Mouse (Mus musculus) hematopoietic stem cell, adult 5-6 weeks (primary cell): Measurements from ENCODE around the gene Pax8. TPM values are rescaled to one million over a fixed set of nuclear protein-coding genes. Genes with fewer than 3 reads are reported as not detected.

Source experiments
- ATAC-seq, 2 experiments: fragments of 125-278 bp in 1 of 2; replicated peaks in 1 of 2; 2 replicates each; pipeline ENCODE4 v1.8.0; 2016 to 2017; ENCODE audit warnings: inconsistent platforms in 2 of 2, mild to moderate bottlenecking in 2 of 2, moderate number of reproducible peaks in 2 of 2, low read depth in 1 of 2, moderate TSS enrichment in 1 of 2; ENCODE audit not compliant: low FRiP score in 2 of 2, poor library complexity in 2 of 2, severe bottlenecking in 2 of 2, insufficient read depth in 1 of 2, low TSS enrichment in 1 of 2
- total RNA-seq: library from RNA; stranded (forward); fragments of 172-1452, 232-1000 nt; gene quantifications from 2 replicates; pipeline ENCODE4 v1.2.3, GENCODE M21; 2017

The Pax8 gene
- total RNA-seq, 1 experiment from 2014 or later: not detected

DNA sequence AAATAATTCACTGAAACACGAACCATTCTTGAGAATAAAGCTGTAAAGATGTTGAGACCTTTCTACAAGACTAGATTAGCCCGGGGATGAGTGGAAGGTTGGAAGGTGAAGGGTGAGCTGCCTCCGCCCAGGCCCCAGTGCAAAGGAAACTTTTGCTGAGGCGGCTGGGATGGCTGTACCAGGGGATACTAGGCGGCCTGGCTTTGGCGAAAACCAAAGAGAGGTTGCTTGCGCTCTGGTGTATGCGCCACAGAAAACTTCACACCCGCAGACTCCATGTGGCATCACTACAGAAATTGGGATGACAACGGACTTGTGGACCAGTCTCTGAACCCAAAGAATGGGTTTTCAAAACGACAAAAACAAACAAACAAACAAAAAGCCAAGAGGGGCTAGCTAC lies 2.7 kb downstream of the Pax8 start:
- ATAC-seq: no peak

- ATAC-seq: no peak
These were observed 3.3 kb downstream of the Pax8 start for GRCm38 (mm10) chr2:24472111-24472510.

- ATAC-seq: no peak
These were observed 6.3 kb downstream of the Pax8 start for GRCm38 (mm10) chr2:24469102-24469501.

GRCm38 (mm10) chr2:24468430-24468829 lies 7.0 kb downstream of the Pax8 start:
- ATAC-seq: no peak

DNA sequence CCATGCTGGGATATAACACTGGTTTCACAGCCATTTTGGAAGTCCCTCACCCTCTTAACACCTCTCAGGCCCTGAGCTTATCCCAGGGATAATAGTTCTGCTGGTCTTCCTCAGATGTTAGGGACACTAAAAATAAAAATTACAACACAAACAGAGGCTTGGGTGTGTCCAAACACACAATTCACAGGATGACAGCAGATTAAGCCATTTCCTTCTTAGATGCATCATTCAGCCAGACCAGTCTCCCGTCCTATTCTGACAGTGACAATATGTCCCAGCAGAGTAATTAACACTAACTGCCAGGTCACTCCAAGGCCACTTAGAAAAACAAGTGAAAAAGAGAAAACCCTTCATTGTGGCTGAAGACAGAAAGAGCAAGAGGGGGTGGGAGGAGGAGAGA lies 8.2 kb downstream of the Pax8 start:
- no peak for ATAC-seq

- peak; percentile 56 to 59; a peak in 2 of 4 replicates for ATAC-seq
These were observed 14.6 kb downstream of the Pax8 start for GRCm38 (mm10) chr2:24460808-24461127.

- no peak for ATAC-seq
These were observed 15.1 kb downstream of the Pax8 start for GRCm38 (mm10) chr2:24460112-24460807.

- no peak for ATAC-seq
These were observed 18.6 kb downstream of the Pax8 start for GRCm38 (mm10) chr2:24456841-24457240.

GRCm38 (mm10) chr2:24455057-24455855 lies 20.1 kb downstream of the Pax8 start:
- ATAC-seq: no peak

DNA sequence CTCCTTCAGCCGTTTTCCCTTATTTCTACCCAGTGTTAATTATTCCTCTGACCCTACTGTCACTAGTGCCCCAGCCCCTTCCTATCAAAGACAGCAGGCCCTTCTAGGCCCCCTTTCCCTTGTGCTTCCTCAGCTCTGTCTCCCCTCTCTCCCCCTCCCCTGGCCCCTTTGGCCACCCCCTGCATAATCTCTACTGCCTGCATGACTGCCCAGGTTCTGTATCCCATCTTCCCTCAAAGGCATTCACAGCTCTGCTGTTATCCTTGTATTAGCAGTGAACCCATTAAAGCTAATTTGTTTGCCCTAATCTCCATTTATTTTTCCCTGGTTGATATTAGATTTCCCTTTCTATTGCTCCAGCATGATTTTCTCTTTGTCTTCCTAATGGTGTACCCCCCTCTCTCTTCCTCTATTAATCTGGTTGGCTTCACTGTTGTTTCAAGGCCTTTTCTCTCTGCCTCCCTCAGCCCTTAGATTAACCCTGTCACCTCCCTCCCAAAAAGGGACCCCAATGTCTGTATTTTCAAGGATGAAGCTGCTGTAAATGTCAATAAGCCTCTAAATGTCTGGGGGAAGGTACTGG lies 20.9 kb downstream of the Pax8 start:
- ATAC-seq: no peak

DNA sequence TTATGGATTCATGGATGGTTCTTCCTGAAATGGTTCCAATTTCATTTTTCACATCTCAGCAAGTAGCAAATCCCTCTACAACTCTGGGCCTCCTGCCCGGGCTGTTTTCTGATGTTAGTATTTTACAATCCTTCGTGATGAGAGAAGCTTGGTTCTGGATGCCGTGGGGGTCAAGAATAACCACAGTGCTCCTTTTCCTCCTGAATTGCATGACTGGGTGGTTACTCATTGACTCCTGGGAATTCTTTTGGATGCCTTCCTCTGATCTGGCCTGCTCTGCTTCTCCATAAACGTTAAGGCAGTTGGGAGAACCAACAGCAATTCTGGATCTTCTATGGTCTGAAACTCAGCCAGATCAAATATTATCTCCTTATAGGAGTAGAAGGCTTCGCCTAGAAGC lies 22.2 kb downstream of the Pax8 start:
- ATAC-seq: no peak

DNA sequence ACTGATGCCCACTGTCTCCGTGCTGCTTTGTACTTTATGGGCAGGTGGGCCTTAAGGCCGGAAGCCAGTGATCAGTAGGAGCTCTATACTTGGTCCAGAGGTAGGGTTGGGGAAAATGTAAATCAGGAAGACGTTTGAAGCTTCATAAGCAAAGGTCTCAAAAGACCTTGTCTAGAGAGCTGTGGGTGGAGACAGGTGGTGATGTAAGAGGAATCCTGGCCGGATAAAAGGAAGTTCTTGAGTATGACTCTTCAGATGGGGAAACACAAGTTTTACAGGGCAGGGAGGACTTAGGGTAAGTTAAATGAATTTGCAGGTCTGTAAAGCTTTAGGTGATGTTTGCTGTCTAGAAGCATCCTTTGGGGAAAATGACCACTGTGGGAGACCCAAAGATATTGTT lies 26.3 kb downstream of the Pax8 start:
- peak in 1 of 2 experiments; percentile 32; a peak in 1 of 4 replicates for ATAC-seq

DNA sequence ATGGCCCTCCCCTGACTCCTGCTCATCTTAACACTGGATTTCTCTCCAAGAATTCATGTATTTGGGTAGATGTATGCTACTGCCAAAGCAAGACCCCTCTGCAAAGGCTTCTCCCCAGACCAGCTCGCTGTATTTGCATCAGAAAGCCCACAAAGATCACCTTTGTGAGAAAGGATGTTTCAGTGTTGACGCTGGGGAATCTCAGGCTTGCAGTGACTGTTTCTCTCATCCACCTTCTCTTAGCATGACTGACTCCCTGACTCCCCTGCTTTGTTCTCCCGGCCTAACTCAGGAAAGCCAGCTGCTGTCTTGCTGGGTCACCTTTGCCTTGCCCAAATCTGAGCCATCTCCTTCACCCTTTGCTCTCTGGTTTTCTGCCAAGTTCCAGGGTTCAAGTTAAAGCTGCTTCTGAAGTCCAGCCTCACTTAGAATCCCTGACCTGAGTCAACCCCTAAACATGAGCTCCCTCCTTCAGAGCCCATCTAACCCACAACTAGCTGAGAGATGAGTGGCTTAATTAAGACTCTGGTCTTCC lies 32.1 kb downstream of the Pax8 start:
- no peak for ATAC-seq

- no peak for ATAC-seq
These were observed 33.0 kb downstream of the Pax8 start for GRCm38 (mm10) chr2:24442303-24442925.

GRCm38 (mm10) chr2:24441899-24442298 lies 33.5 kb downstream of the Pax8 start:
- no peak for ATAC-seq

DNA sequence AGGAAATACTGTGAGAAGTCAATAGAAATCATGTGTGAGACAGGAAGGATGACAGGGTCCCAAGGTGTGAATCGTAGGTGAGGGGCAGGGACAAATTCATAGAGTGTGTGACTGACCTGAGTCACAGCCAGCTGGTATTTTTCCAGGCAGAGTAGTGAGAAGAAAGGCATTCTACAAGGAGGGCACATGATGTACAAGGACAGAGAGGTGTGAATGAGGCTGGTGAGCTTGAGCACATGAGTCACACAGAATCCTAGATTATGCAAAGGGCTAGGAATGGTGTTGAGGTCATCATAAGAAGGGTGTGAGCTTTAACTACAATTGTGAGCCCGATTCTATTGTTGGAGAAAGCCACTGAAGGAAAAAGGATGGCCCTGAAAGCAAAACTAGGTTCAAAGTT lies 35.3 kb downstream of the Pax8 start:
- no peak for ATAC-seq

GRCm38 (mm10) chr2:24435699-24436098 lies 39.7 kb downstream of the Pax8 start:
- peak in 1 of 2 experiments; percentile 12; a peak in 1 of 4 replicates for ATAC-seq

DNA sequence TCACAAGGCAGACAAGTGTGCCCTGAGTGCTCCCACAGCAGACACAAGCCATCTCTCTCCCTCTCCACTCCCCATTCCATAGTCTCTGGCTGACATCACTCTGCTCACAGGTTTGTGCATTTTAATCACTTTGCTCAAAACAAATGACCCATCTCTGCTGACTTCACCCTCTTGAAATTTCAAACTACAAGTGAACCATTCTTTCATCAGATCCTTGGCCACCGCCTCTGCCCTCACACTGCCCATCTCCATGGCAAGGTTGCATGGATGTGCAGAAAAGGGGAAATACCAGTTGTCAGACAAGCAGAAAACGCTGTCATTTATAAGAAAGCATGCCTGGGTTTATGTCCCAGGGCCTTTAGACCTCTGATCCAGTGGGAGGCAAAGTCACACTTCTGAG lies 40.7 kb downstream of the Pax8 start:
- ATAC-seq: no peak
